Mouse (Mus musculus) C2C12 (cell line): Measurements from ENCODE around the gene Clcf1.

ENCODE experiments used
- CEBPB ChIP-seq: IDR thresholded peaks from one replicate; pipeline ENCODE4 v1.6.1; 2011; ENCODE audit warnings: low read depth, mild to moderate bottlenecking, control low read depth, moderate library complexity
- CTCF ChIP-seq: IDR thresholded peaks from one replicate; pipeline ENCODE4 v1.5.1; 2011; ENCODE audit not compliant: control insufficient read depth, insufficient read depth, insufficient read length
- MAX ChIP-seq: IDR thresholded peaks from one replicate; pipeline ENCODE4 v1.6.1; 2011; ENCODE audit warnings: mild to moderate bottlenecking, control low read depth
- MYOD1 ChIP-seq: IDR thresholded peaks from one replicate; pipeline ENCODE4 v1.6.1; 2011; ENCODE audit warnings: low read depth; ENCODE audit not compliant: control insufficient read depth, insufficient read length
- MYOG ChIP-seq: IDR thresholded peaks from one replicate; pipeline ENCODE4 v1.6.1; 2011; ENCODE audit not compliant: control insufficient read depth, insufficient read length; ENCODE audit errors: extremely low read depth
- USF1 ChIP-seq: IDR thresholded peaks from one replicate; pipeline ENCODE4 v1.6.1; 2011; ENCODE audit warnings: low read depth, mild to moderate bottlenecking, control low read depth, moderate library complexity

GRCm38 (mm10) chr19:4219943-4220342 is 5.9 kb downstream of the Clcf1 start:
- TF ChIP-seq MYOG (no peak), CTCF (no peak), USF1 (no peak), CEBPB (no peak), MAX (no peak), MYOD1 (no peak)
